Mouse (Mus musculus): Measurements from ENCODE around the gene Olfr267. TPM values are rescaled to one million over a fixed set of nuclear protein-coding genes. Genes with fewer than 3 reads are reported as not detected.

Olfr267 gene
- polyA plus RNA-seq (2014; fragmentation: Illumina TruSeq; extraction: RNeasy Lipid Tissue Mini Kit (QIAGEN cat#74804); ENCODE audit: low read depth, low replicate concordance): not detected

GRCm38 (mm10) chr4:58787616-58788015 lies at the start of gene Olfr267:
Gene Olfr267 (minus strand): TSS chr4:58787716.

Other genes with a start within 250 kb of the Olfr267 start
- 15.7 TPM for gene Lpar1, start 233.8 kb downstream of the Olfr267 start, polyA plus RNA-seq (2014; fragmentation: Illumina TruSeq; extraction: RNeasy Lipid Tissue Mini Kit (QIAGEN cat#74804); ENCODE audit: low read depth, low replicate concordance)
- gene Ecpas, start 125.0 kb upstream of the Olfr267 start, polyA plus RNA-seq (2014; fragmentation: Illumina TruSeq; extraction: RNeasy Lipid Tissue Mini Kit (QIAGEN cat#74804); ENCODE audit: low read depth, low replicate concordance): 44.0 TPM
- 1.3 TPM for gene Zkscan16, start 155.9 kb upstream of the Olfr267 start, polyA plus RNA-seq (2014; fragmentation: Illumina TruSeq; extraction: RNeasy Lipid Tissue Mini Kit (QIAGEN cat#74804); ENCODE audit: low read depth, low replicate concordance)
- 4.6 TPM for gene Ptgr1, start 199.4 kb upstream of the Olfr267 start, polyA plus RNA-seq (2014; fragmentation: Illumina TruSeq; extraction: RNeasy Lipid Tissue Mini Kit (QIAGEN cat#74804); ENCODE audit: low read depth, low replicate concordance)
- 10.7 TPM for gene Dnajc25, start 207.3 kb upstream of the Olfr267 start, polyA plus RNA-seq (2014; fragmentation: Illumina TruSeq; extraction: RNeasy Lipid Tissue Mini Kit (QIAGEN cat#74804); ENCODE audit: low read depth, low replicate concordance)
- not detected for gene Gm20503, start 215.5 kb upstream of the Olfr267 start, polyA plus RNA-seq (2014; fragmentation: Illumina TruSeq; extraction: RNeasy Lipid Tissue Mini Kit (QIAGEN cat#74804); ENCODE audit: low read depth, low replicate concordance)
- 25.2 TPM for gene Gng10, start 247.4 kb upstream of the Olfr267 start, polyA plus RNA-seq (2014; fragmentation: Illumina TruSeq; extraction: RNeasy Lipid Tissue Mini Kit (QIAGEN cat#74804); ENCODE audit: low read depth, low replicate concordance)

Measured in adipose tissue, adult 10 weeks (tissue).